Mouse (Mus musculus): ENCODE measurements around the gene Slc37a1. TPM values are rescaled to one million over a fixed set of nuclear protein-coding genes. Genes with fewer than 3 reads are reported as not detected.

Slc37a1 gene
- 4.6 TPM in 2 replicates for polyA plus RNA-seq (2014; fragmentation: Nextera tagmentation; extraction: Ambion mirVana)

DNA sequence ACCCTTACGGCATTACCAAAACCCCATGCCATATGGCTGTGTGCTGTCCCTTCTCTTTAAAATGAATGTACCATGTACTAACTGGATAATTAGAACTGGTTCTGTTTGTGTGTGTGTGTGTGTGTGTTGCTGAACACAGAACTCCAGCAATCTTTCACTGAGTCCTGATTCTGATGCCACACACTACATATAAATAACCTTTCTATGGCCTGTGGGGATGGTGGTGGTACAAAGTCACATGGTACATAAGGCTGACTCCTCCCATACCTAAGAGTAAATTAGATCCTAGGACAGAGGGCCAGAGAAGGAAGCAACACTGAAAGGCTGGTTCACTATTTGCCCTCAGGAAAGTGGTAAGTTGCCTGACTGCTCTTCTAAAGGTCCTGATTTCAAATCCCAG is at the start of gene Slc37a1:
TSS of gene Slc37a1 (plus strand) at position 301 of the 400 bp plus-strand sequence.
- ATAC-seq (replicated peaks; ENCODE audit: insufficient number of reproducible peaks, low FRiP score, low TSS enrichment) = no peak
- WGBS (ENCODE audit: insufficient replicate concordance) = 92% methylated on average over 1 of the region's 1 CpGs
- Histone ChIP-seq H3K4me3 (ENCODE audit: low read depth, low read length) (no peak within 1 kb of the TSS), H3K27me3 (ENCODE audit: control insufficient read depth, insufficient read depth, low read length) (no peaks in the 10 kb centered on the region), H3K36me3 (ENCODE audit: control insufficient read depth, insufficient read depth, low read length) (no peaks in the 10 kb centered on the region), H3K4me2 (no peak within 1 kb of the TSS), H3K4me1 (ENCODE audit: control insufficient read depth, insufficient read depth, low read length) (no peaks in the 10 kb centered on the region), H3K9ac (ENCODE audit: low read depth, low read length) (no peak within 1 kb of the TSS), H3K9me3 (replicated peaks; ENCODE audit: control insufficient read depth, low read length) (no peaks in the 10 kb centered on the region), H3K27ac (ENCODE audit: low read depth, low read length) (no peak within 1 kb of the TSS)

DNA sequence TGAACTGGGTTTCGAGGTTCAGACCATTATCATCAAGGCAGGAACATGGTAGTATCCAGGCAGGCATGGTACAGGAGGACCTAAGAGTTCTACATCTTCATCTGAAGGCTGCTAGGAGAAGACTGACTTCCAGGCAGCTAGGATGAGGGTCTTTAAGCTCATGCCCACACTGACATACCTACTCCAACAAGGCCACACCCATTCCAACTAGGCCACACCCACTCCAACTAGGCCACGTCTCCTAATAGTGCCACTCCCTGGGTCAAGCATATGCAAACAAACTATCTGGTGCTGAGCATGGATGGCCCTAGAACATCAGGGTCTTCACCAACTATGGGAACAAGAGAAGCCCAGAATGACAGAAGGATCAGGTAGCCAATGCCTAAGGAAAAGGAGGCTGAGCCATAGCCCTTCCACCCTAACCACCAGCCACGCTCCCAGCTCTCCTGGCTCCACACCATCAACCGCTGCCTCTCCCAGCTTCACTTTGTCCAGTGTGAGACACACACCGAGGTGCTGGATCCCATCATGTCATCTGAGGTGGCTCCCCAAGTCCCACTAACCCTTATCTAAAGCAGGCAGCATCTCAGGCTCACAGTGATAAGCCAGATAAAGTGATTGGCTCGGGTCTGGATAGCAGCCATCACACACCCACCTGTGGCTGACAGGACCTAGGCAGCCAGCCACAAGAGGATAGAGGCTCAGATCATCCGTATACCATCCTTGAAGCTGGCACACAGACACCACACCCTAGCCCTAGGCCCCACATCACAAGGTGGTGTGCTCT is 48.2 kb upstream of the Slc37a1 start:
- Histone ChIP-seq H3K4me2 (no peak overlapping the region), H3K27me3 (ENCODE audit: control insufficient read depth, insufficient read depth, low read length) (no peaks in the 10 kb centered on the region), H3K27ac (ENCODE audit: low read depth, low read length) (no peak overlapping the region), H3K4me3 (ENCODE audit: low read depth, low read length) (no peak overlapping the region), H3K9ac (ENCODE audit: low read depth, low read length) (no peak overlapping the region), H3K9me3 (replicated peaks; ENCODE audit: control insufficient read depth, low read length) (no peaks in the 10 kb centered on the region), H3K36me3 (ENCODE audit: control insufficient read depth, insufficient read depth, low read length) (no peaks in the 10 kb centered on the region), H3K4me1 (ENCODE audit: control insufficient read depth, insufficient read depth, low read length) (no peaks in the 10 kb centered on the region)
- 70% methylated on average over 7 of the region's 7 CpGs for WGBS (ENCODE audit: insufficient replicate concordance)
- no peak for ATAC-seq (replicated peaks; ENCODE audit: insufficient number of reproducible peaks, low FRiP score, low TSS enrichment)

DNA sequence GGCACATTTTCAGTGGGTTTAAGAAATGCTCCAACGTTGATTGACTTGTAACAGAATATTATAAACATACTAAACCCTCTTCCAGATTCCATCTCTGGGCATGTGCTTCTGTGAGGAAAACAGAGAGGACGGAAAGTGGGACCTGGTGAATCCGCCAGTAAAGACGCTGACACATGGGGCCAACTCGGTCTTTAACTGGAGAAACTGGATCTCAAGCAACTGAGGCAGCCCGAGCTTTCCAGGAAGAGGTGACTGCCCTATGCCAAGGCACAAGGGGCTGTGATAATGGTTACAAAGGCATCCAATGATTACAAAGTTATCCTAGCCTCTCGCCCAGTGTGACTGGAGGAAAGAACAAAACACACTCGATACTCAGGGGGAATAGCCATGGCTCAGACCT is 45.4 kb upstream of the Slc37a1 start:
- WGBS (ENCODE audit: insufficient replicate concordance) = 79% methylated on average over 8 of the region's 8 CpGs
- no peak for ATAC-seq (replicated peaks; ENCODE audit: insufficient number of reproducible peaks, low FRiP score, low TSS enrichment)

DNA sequence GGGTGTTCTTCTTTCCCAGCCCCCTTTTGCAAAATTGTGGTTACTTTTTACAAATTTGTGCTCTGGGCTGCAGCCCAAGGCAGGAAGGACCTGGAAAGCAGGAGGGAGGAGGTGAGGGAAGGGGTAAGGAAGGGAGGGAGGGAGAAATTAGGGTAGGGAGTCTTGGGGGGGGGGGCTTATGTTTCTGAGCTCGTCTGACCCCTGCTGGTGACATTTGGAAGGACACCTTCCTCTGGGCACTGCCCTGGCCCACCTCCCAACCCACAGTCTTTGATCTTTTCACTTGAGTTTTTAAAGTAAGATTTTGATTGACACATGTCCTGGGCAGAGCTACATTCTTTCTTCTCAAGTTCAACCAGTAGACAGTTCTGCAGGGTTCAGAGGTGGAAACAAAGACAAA is 43.8 kb upstream of the Slc37a1 start:
- H3K4me1 ChIP-seq (ENCODE audit: control insufficient read depth, insufficient read depth, low read length) = no peaks in the 10 kb centered on the region; the same call in 1 of the 2 replicates
- 0% methylated on average over 1 of the region's 1 CpGs for WGBS (ENCODE audit: insufficient replicate concordance)
- no peak overlapping the region for H3K4me2 ChIP-seq
- no peak overlapping the region for H3K9ac ChIP-seq (ENCODE audit: low read depth, low read length)
- H3K4me3 ChIP-seq (ENCODE audit: low read depth, low read length) = no peak overlapping the region
- no peak for ATAC-seq (replicated peaks; ENCODE audit: insufficient number of reproducible peaks, low FRiP score, low TSS enrichment)
- H3K27ac ChIP-seq (ENCODE audit: low read depth, low read length) = no peak overlapping the region
- no peaks in the 10 kb centered on the region for H3K9me3 ChIP-seq (replicated peaks; ENCODE audit: control insufficient read depth, low read length)
- H3K27me3 ChIP-seq (ENCODE audit: control insufficient read depth, insufficient read depth, low read length) = no peaks in the 10 kb centered on the region
- no peaks in the 10 kb centered on the region for H3K36me3 ChIP-seq (ENCODE audit: control insufficient read depth, insufficient read depth, low read length)

More for the DNA sequence above, 45.4 kb upstream of the Slc37a1 start:
- no peaks in the 10 kb centered on the region for H3K27me3 ChIP-seq (ENCODE audit: control insufficient read depth, insufficient read depth, low read length)
- H3K27ac ChIP-seq (ENCODE audit: low read depth, low read length) = no peak overlapping the region
- no peak overlapping the region for H3K4me3 ChIP-seq (ENCODE audit: low read depth, low read length)
- H3K4me2 ChIP-seq = no peak overlapping the region
- no peaks in the 10 kb centered on the region for H3K9me3 ChIP-seq (replicated peaks; ENCODE audit: control insufficient read depth, low read length)
- H3K4me1 ChIP-seq (ENCODE audit: control insufficient read depth, insufficient read depth, low read length) = no peaks in the 10 kb centered on the region; the same call in 1 of the 2 replicates
- no peaks in the 10 kb centered on the region for H3K36me3 ChIP-seq (ENCODE audit: control insufficient read depth, insufficient read depth, low read length)
- H3K9ac ChIP-seq (ENCODE audit: low read depth, low read length) = no peak overlapping the region

DNA sequence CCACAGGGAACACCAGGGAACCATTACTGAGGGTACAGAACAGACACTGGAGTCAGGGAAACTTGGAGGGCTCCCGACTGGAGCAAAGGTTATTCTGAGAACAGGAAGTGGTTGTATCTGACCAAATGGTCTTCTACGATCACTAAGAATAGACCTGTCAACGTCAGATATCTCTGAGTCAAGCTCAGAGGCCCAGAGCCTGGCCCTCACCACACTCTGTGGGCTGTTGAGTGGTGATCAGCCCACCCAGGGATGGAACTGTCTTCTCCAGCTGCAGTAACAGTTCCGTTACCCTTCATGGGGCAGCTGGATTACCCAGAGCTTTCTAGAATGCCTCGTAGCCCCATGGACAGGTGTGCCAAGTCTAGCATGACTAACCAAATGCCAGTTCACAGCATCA is 41.3 kb upstream of the Slc37a1 start:
- no peak for ATAC-seq (replicated peaks; ENCODE audit: insufficient number of reproducible peaks, low FRiP score, low TSS enrichment)

DNA sequence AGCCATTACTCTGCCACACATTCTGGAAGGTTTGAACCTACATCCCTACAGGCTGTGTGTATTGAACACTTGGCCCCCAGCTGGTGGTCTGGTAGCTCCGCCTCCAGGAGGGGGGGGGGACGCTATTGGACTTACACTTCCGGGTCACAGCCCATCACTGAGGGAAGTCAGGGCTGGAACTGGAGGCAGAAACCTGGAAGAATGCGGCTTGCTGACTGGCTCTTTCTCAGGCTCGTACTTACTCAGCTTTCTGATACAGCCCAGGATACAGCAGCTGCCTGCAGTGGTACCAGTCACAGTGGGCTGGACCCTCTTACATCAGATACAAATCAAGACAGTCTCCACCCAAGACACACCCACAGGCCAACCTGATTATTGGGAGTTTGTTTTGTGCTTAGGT is 39.4 kb upstream of the Slc37a1 start:
- no peak for ATAC-seq (replicated peaks; ENCODE audit: insufficient number of reproducible peaks, low FRiP score, low TSS enrichment)
- no peaks in the 10 kb centered on the region for H3K36me3 ChIP-seq (ENCODE audit: control insufficient read depth, insufficient read depth, low read length)
- no peaks in the 10 kb centered on the region for H3K27me3 ChIP-seq (ENCODE audit: control insufficient read depth, insufficient read depth, low read length)
- no peak overlapping the region; the same call in 1 of the 2 replicates for H3K4me2 ChIP-seq
- H3K9me3 ChIP-seq (replicated peaks; ENCODE audit: control insufficient read depth, low read length) = no peaks in the 10 kb centered on the region
- H3K9ac ChIP-seq (ENCODE audit: low read depth, low read length) = no peak overlapping the region
- 21% methylated on average over 5 of the region's 5 CpGs for WGBS (ENCODE audit: insufficient replicate concordance)
- H3K4me1 ChIP-seq (ENCODE audit: control insufficient read depth, insufficient read depth, low read length) = no peaks in the 10 kb centered on the region; the same call in 1 of the 2 replicates
- no peak overlapping the region for H3K27ac ChIP-seq (ENCODE audit: low read depth, low read length)
- no peak overlapping the region for H3K4me3 ChIP-seq (ENCODE audit: low read depth, low read length)

More for the DNA sequence above, 41.3 kb upstream of the Slc37a1 start:
- Histone ChIP-seq H3K4me3 (ENCODE audit: low read depth, low read length) (no peak overlapping the region), H3K36me3 (ENCODE audit: control insufficient read depth, insufficient read depth, low read length) (no peaks in the 10 kb centered on the region), H3K9me3 (replicated peaks; ENCODE audit: control insufficient read depth, low read length) (no peaks in the 10 kb centered on the region), H3K27ac (ENCODE audit: low read depth, low read length) (no peak overlapping the region), H3K27me3 (ENCODE audit: control insufficient read depth, insufficient read depth, low read length) (no peaks in the 10 kb centered on the region), H3K9ac (ENCODE audit: low read depth, low read length) (no peak overlapping the region), H3K4me1 (ENCODE audit: control insufficient read depth, insufficient read depth, low read length) (no peaks in the 10 kb centered on the region; the same call in 1 of the 2 replicates), H3K4me2 (no peak overlapping the region)
- WGBS (ENCODE audit: insufficient replicate concordance) = 43% methylated on average over 5 of the region's 5 CpGs

DNA sequence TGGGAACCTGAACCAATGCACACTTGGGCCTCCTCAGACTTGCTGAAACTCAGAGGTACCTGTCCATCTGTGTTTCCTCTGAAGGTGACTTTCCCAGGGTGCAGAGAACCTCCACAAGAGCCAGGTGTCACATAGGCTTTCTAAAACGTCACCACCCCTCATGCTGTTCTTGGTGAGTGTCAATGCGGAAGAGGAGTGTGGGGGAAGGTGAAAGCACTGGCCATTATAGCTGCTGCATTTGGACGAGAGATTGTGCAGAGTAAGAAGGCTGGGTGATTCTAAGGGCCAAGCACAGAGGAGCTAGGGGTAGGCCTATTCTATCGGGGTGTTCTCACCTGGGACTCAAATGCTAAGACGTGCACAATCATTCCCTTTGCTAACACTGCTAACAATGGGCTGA is 32.6 kb upstream of the Slc37a1 start:
- no peak overlapping the region for H3K27ac ChIP-seq (ENCODE audit: low read depth, low read length)
- ATAC-seq (replicated peaks; ENCODE audit: insufficient number of reproducible peaks, low FRiP score, low TSS enrichment) = no peak
- H3K9ac ChIP-seq (ENCODE audit: low read depth, low read length) = no peak overlapping the region
- no peak overlapping the region for H3K4me2 ChIP-seq
- H3K36me3 ChIP-seq (ENCODE audit: control insufficient read depth, insufficient read depth, low read length) = no peaks in the 10 kb centered on the region
- H3K9me3 ChIP-seq (replicated peaks; ENCODE audit: control insufficient read depth, low read length) = no peaks in the 10 kb centered on the region
- no peaks in the 10 kb centered on the region for H3K4me1 ChIP-seq (ENCODE audit: control insufficient read depth, insufficient read depth, low read length)
- H3K4me3 ChIP-seq (ENCODE audit: low read depth, low read length) = no peak overlapping the region
- WGBS (ENCODE audit: insufficient replicate concordance) = 52% methylated on average over 5 of the region's 5 CpGs
- H3K27me3 ChIP-seq (ENCODE audit: control insufficient read depth, insufficient read depth, low read length) = no peaks in the 10 kb centered on the region

DNA sequence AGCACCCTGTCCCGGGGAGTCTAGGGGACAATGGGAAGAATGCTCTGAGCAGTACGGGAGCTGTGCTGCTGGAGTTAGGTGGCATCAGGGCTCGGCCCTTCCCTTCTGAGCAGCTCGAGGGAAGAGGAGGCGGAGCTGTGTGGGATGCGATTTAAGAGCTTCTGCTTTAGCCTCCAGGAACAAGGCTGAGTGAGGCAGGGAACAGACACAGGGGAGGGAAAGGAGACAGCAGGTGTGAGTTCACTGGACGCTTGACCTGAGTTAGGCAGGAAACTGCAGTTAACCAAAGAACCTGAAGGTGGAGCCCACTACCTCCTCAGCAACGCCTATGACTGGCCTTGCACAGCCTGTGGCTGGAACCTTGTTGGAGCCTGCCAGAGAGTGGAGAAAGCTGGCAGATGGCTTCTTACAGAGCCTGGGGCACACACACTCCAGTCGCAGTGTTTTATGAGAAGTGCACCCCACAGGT is 32.1 kb upstream of the Slc37a1 start:
- Histone ChIP-seq H3K4me2 (no peak overlapping the region), H3K4me3 (ENCODE audit: low read depth, low read length) (no peak overlapping the region), H3K27me3 (ENCODE audit: control insufficient read depth, insufficient read depth, low read length) (no peaks in the 10 kb centered on the region), H3K27ac (ENCODE audit: low read depth, low read length) (no peak overlapping the region), H3K4me1 (ENCODE audit: control insufficient read depth, insufficient read depth, low read length) (no peaks in the 10 kb centered on the region), H3K9ac (ENCODE audit: low read depth, low read length) (no peak overlapping the region), H3K9me3 (replicated peaks; ENCODE audit: control insufficient read depth, low read length) (no peaks in the 10 kb centered on the region), H3K36me3 (ENCODE audit: control insufficient read depth, insufficient read depth, low read length) (no peaks in the 10 kb centered on the region)
- WGBS (ENCODE audit: insufficient replicate concordance) = 15% methylated on average over 9 of the region's 9 CpGs
- no peak for ATAC-seq (replicated peaks; ENCODE audit: insufficient number of reproducible peaks, low FRiP score, low TSS enrichment)

DNA sequence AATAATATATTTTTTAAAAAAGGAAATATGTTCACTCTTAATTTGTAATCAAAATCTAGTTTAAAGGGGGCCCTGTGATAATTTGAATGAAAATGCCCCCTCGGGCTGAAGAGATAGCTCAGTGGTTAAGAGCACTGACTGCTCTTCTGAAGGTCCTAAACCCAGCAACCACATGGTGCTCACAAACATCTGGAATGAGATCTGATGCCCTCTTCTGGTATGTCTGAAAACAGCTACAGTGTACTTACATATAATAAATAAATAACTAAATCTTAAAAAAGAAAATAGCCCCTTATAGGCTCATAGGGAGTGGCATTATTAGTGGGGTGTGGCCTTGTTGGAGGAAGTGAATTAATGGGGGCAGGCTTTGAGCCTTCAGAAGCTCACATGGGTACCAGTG is 29.4 kb upstream of the Slc37a1 start:
- Histone ChIP-seq H3K27ac (ENCODE audit: low read depth, low read length) (no peak overlapping the region), H3K4me1 (ENCODE audit: control insufficient read depth, insufficient read depth, low read length) (no peaks in the 10 kb centered on the region), H3K4me3 (ENCODE audit: low read depth, low read length) (no peak overlapping the region), H3K9ac (ENCODE audit: low read depth, low read length) (no peak overlapping the region), H3K9me3 (replicated peaks; ENCODE audit: control insufficient read depth, low read length) (no peaks in the 10 kb centered on the region), H3K36me3 (ENCODE audit: control insufficient read depth, insufficient read depth, low read length) (no peaks in the 10 kb centered on the region), H3K27me3 (ENCODE audit: control insufficient read depth, insufficient read depth, low read length) (no peaks in the 10 kb centered on the region), H3K4me2 (no peak overlapping the region)
- ATAC-seq (replicated peaks; ENCODE audit: insufficient number of reproducible peaks, low FRiP score, low TSS enrichment) = no peak
- WGBS (ENCODE audit: insufficient replicate concordance) = 82% methylated on average over 1 of the region's 1 CpGs

All from heart, embryonic 11.5 days (tissue).